Mouse (Mus musculus): ENCODE data around the gene Ralgapb.

- TF ChIP-seq MAX (IDR thresholded peaks at IDR 0.05) (no peak), MYOG (IDR thresholded peaks at IDR 0.05; ENCODE audit: control insufficient read depth, extremely low read depth, insufficient read length) (no peak), CTCF (IDR thresholded peaks at IDR 0.05; ENCODE audit: control insufficient read depth, insufficient read depth, insufficient read length) (no peak), USF1 (IDR thresholded peaks at IDR 0.05; ENCODE audit: low read depth) (no peak), CEBPB (IDR thresholded peaks at IDR 0.05; ENCODE audit: low read depth) (no peak)
Observed at GRCm38 (mm10) chr2:158457610-158458009, 48.0 kb downstream of the Ralgapb start.
